Comparison of ENCODE assay signal across 15 mouse cellular contexts in genomic region chr12:40797561-40798343, GRCm38 (mm10).
DNase-seq lines count a peak whose midpoint lies in the region; ATAC-seq and TF ChIP-seq lines count a peak whose summit lies in the region.
"Had no signal": no experiment of that assay in that cellular context is flagged by ENCODE, and none has a peak within 500 bp of the region (broad histone marks: within the 10 kb centered on the region; RNA-seq: fewer than 3 reads in every experiment).

No protein-coding gene starts in this region.

- no peak for DNase-seq in heart, adult 8-10 months (ENCODE audit: low spot score)
- no peak for DNase-seq in lung, postnatal 36 days
- DNase-seq in brain, embryonic 14.5 days (ENCODE audit: low read depth), result peak; percentile 68
- DNase-seq in limb, embryonic 11.5 days (ENCODE audit: low spot score), result no peak
- DNase-seq in right cerebral cortex, postnatal 10 days (ENCODE audit: low spot score in 2 of 2), result no peak
- no peak for DNase-seq in right cerebral cortex, adult 18-20 months
- DNase-seq: cerebellum, adult 9-10 months; kidney, postnatal 14 days; thymus, postnatal 36 days had no signal

- no peak overlapping the region for H3K4me2 ChIP-seq in heart, embryonic 15.5 days
- H3K4me2 ChIP-seq in lung, embryonic 15.5 days, result no peak overlapping the region
- no peak overlapping the region for H3K4me2 ChIP-seq in limb, embryonic 11.5 days (ENCODE audit: low read depth, severe bottlenecking)
- H3K4me2 ChIP-seq: embryonic facial prominence, embryonic 12.5 days had no signal

- no peak overlapping the region for H3K4me3 ChIP-seq in heart, embryonic 15.5 days
- no peak overlapping the region for H3K4me3 ChIP-seq in lung, embryonic 15.5 days
- H3K4me3 ChIP-seq in limb, embryonic 11.5 days (ENCODE audit: low read depth, low read length), result no peak overlapping the region
- H3K4me3 ChIP-seq: embryonic facial prominence, embryonic 12.5 days; left cerebral cortex, adult 2 months had no signal

- H3K36me3 ChIP-seq in heart, embryonic 15.5 days, result no peaks in the 10 kb centered on the region
- no peaks in the 10 kb centered on the region for H3K36me3 ChIP-seq in lung, embryonic 15.5 days
- H3K36me3 ChIP-seq in limb, embryonic 11.5 days (ENCODE audit: control insufficient read depth, insufficient read depth, low read length), result no peaks in the 10 kb centered on the region
- H3K36me3 ChIP-seq: embryonic facial prominence, embryonic 12.5 days had no signal

- no peak overlapping the region for H3K9ac ChIP-seq in heart, embryonic 15.5 days
- H3K9ac ChIP-seq in lung, embryonic 15.5 days, result no peak overlapping the region
- no peak overlapping the region for H3K9ac ChIP-seq in limb, embryonic 11.5 days (ENCODE audit: low read length)
- H3K9ac ChIP-seq: embryonic facial prominence, embryonic 12.5 days had no signal

- peaks cover 8% of the 10 kb centered on the region; the same call in 1 of the 2 replicates for H3K4me1 ChIP-seq in heart, embryonic 15.5 days (replicated peaks)
- H3K4me1 ChIP-seq in lung, embryonic 15.5 days, result peaks cover 22% of the 10 kb centered on the region
- H3K4me1 ChIP-seq in limb, embryonic 11.5 days (ENCODE audit: control insufficient read depth, insufficient read depth, low read length), result peaks cover 18% of the 10 kb centered on the region

- H3K9me3 ChIP-seq in heart, embryonic 15.5 days (replicated peaks), result no peaks in the 10 kb centered on the region
- H3K9me3 ChIP-seq in lung, embryonic 15.5 days, result no peaks in the 10 kb centered on the region
- no peaks in the 10 kb centered on the region for H3K9me3 ChIP-seq in limb, embryonic 11.5 days (ENCODE audit: control insufficient read depth, low read length)
- H3K9me3 ChIP-seq: embryonic facial prominence, embryonic 12.5 days had no signal

- peak overlapping the region; percentile 48 for H3K27ac ChIP-seq in heart, embryonic 15.5 days
- H3K27ac ChIP-seq in lung, embryonic 15.5 days, result peak overlapping the region; percentile 63
- H3K27ac ChIP-seq in limb, embryonic 11.5 days (replicated peaks; ENCODE audit: low read depth, low read length), result 0 out of 2 replicates have a peak overlapping the region, but pooled peaks have one; percentile 36
- H3K27ac ChIP-seq: embryonic facial prominence, embryonic 12.5 days; left cerebral cortex, adult 2 months; macrophage had no signal

- no peak for TF ChIP-seq CTCF in brain, embryonic 14.5 days (IDR thresholded peaks at IDR 0.05; ENCODE audit: borderline replicate concordance, extremely low read depth, insufficient read depth, insufficient read length)

- TF ChIP-seq POLR2A in brain, embryonic 14.5 days (IDR thresholded peaks at IDR 0.05; ENCODE audit: borderline replicate concordance, extremely low read depth, insufficient read depth, insufficient read length, poor library complexity, severe bottlenecking), result no peak

- WGBS in heart, embryonic 15.5 days, result 62% methylated on average over 9 of the region's 9 CpGs
- WGBS in lung, embryonic 15.5 days, result 53% methylated on average over 9 of the region's 9 CpGs
- 46% methylated on average over 9 of the region's 9 CpGs for WGBS in limb, embryonic 11.5 days

- ATAC-seq in heart, embryonic 15.5 days (replicated peaks; ENCODE audit: insufficient number of reproducible peaks, insufficient read depth, low FRiP score, low read depth), result no peak; the same call in 1 of the 2 replicates
- peak; percentile 79; the same call in 1 of the 2 replicates for ATAC-seq in lung, embryonic 15.5 days (ENCODE audit: borderline replicate concordance, extremely low read depth, low FRiP score, low TSS enrichment)
- no peak for ATAC-seq in limb, embryonic 11.5 days (ENCODE audit: insufficient number of reproducible peaks, low FRiP score, low TSS enrichment, low read depth)

- 0 out of 2 replicates have a peak, but pooled peaks cover 3% of the 10 kb centered on the region for H3K27me3 ChIP-seq in heart, embryonic 15.5 days
- no peaks in the 10 kb centered on the region for H3K27me3 ChIP-seq in lung, embryonic 15.5 days
- H3K27me3 ChIP-seq in limb, embryonic 11.5 days (ENCODE audit: control insufficient read depth, insufficient read depth, low read length), result no peaks in the 10 kb centered on the region
- H3K27me3 ChIP-seq: CH12.LX; embryonic facial prominence, embryonic 12.5 days had no signal
